ENCODE assay signal across 16 mouse cellular contexts in genomic region chr10:128153978-128154377, GRCm38 (mm10). TPM values are rescaled to one million over a fixed set of nuclear protein-coding genes. Genes with fewer than 3 reads are reported as not detected.
DNase-seq lines count a peak whose midpoint lies in the region; ATAC-seq and TF ChIP-seq lines count a peak whose summit lies in the region.
"Had no signal": no experiment of that assay in that cellular context is flagged by ENCODE, and none has a peak within 500 bp of the region (broad histone marks: within the 10 kb centered on the region; RNA-seq: fewer than 3 reads in every experiment).

No protein-coding gene starts in this region.

- H3K27ac ChIP-seq in heart, embryonic 13.5 days (replicated peaks): peak overlapping the region; percentile 43; the same call in 1 of the 2 replicates
- no peak overlapping the region for H3K27ac ChIP-seq in heart, adult 2 months
- H3K27ac ChIP-seq in kidney, embryonic 15.5 days: 0 out of 2 replicates have a peak overlapping the region, but pooled peaks have one; percentile 6
- no peak overlapping the region for H3K27ac ChIP-seq in kidney, embryonic 14.5 days (ENCODE audit: low read depth, low read length)
- peak overlapping the region; percentile 18; the same call in 1 of the 2 replicates for H3K27ac ChIP-seq in stomach, postnatal 0 days (replicated peaks)
- H3K27ac ChIP-seq: forebrain, embryonic 15.5 days; hindbrain, embryonic 13.5 days; hindbrain, postnatal 0 days had no signal

- no peak overlapping the region for H3K4me3 ChIP-seq in heart, embryonic 13.5 days
- no peak overlapping the region for H3K4me3 ChIP-seq in heart, adult 2 months
- no peak overlapping the region for H3K4me3 ChIP-seq in kidney, embryonic 15.5 days (replicated peaks)
- no peak overlapping the region for H3K4me3 ChIP-seq in kidney, embryonic 14.5 days (ENCODE audit: low read length)
- H3K4me3 ChIP-seq in stomach, postnatal 0 days (ENCODE audit: low read depth, low read length): no peak overlapping the region
- H3K4me3 ChIP-seq: forebrain, embryonic 15.5 days; hindbrain, embryonic 13.5 days had no signal

- H3K79me2 ChIP-seq in heart, adult 2 months (replicated peaks; ENCODE audit: control insufficient read depth, insufficient read depth, low read length): peaks cover 4% of the 10 kb centered on the region; the same call in 1 of the 2 replicates

- H3K4me1 ChIP-seq in heart, embryonic 13.5 days: peaks cover 48% of the 10 kb centered on the region
- H3K4me1 ChIP-seq in heart, adult 2 months (ENCODE audit: control insufficient read depth, insufficient read depth, low read length): peaks cover 6% of the 10 kb centered on the region
- H3K4me1 ChIP-seq in kidney, embryonic 15.5 days: peaks cover 21% of the 10 kb centered on the region
- peaks cover 4% of the 10 kb centered on the region; the same call in 1 of the 2 replicates for H3K4me1 ChIP-seq in kidney, embryonic 14.5 days (ENCODE audit: control insufficient read depth, insufficient read depth, low read length)
- H3K4me1 ChIP-seq in stomach, postnatal 0 days (replicated peaks; ENCODE audit: control insufficient read depth, insufficient read depth): peaks cover 3% of the 10 kb centered on the region; the same call in 1 of the 2 replicates
- H3K4me1 ChIP-seq: forebrain, embryonic 15.5 days had no signal

- H3K36me3 ChIP-seq in heart, embryonic 13.5 days: peaks cover 12% of the 10 kb centered on the region; the same call in 1 of the 2 replicates
- peaks cover 10% of the 10 kb centered on the region for H3K36me3 ChIP-seq in heart, adult 2 months (ENCODE audit: control insufficient read depth, insufficient read depth, low read length)
- peaks cover 15% of the 10 kb centered on the region for H3K36me3 ChIP-seq in kidney, embryonic 15.5 days
- peaks cover 10% of the 10 kb centered on the region for H3K36me3 ChIP-seq in kidney, embryonic 14.5 days (ENCODE audit: control insufficient read depth, insufficient read depth, low read length)
- H3K36me3 ChIP-seq in stomach, postnatal 0 days (ENCODE audit: control insufficient read depth, insufficient read depth, low read length): no peaks in the 10 kb centered on the region
- H3K36me3 ChIP-seq: forebrain, embryonic 15.5 days; hindbrain, embryonic 13.5 days had no signal

- TF ChIP-seq CTCF in heart, adult 2 months (IDR thresholded peaks at IDR 0.05): no peak
- TF ChIP-seq CTCF in stomach, postnatal 0 days (IDR thresholded peaks at IDR 0.05; ENCODE audit: low read depth): no peak

- no peak for ATAC-seq in heart, embryonic 13.5 days (ENCODE audit: extremely low read depth, insufficient number of reproducible peaks, low FRiP score, low TSS enrichment)
- no peak for ATAC-seq in kidney, embryonic 15.5 days (replicated peaks; ENCODE audit: low FRiP score)
- ATAC-seq in kidney, embryonic 14.5 days (ENCODE audit: low FRiP score, low TSS enrichment): no peak
- ATAC-seq in stomach, postnatal 0 days (ENCODE audit: low FRiP score, low TSS enrichment): no peak
- ATAC-seq in megakaryocyte progenitor cell, adult 5-6 weeks (replicated peaks; ENCODE audit: poor library complexity): no peak
- ATAC-seq: forebrain, embryonic 15.5 days; hindbrain, postnatal 0 days had no signal

- 60% methylated on average over 3 of the region's 3 CpGs for WGBS in heart, embryonic 13.5 days
- 48% methylated on average over 3 of the region's 3 CpGs for WGBS in heart, adult 2 months
- 71% methylated on average over 3 of the region's 3 CpGs for WGBS in kidney, embryonic 15.5 days
- 86% methylated on average over 3 of the region's 3 CpGs for WGBS in kidney, embryonic 14.5 days
- 52% methylated on average over 3 of the region's 3 CpGs for WGBS in stomach, postnatal 0 days

- no peak for TF ChIP-seq EP300 in heart, adult 2 months (IDR thresholded peaks at IDR 0.05; ENCODE audit: insufficient read depth, low read depth, low read length)
- TF ChIP-seq EP300 in stomach, postnatal 0 days (optimal IDR thresholded peaks at IDR 0.05): no peak

- no peaks in the 10 kb centered on the region for H3K27me3 ChIP-seq in heart, embryonic 13.5 days (replicated peaks)
- no peaks in the 10 kb centered on the region for H3K27me3 ChIP-seq in heart, adult 2 months (ENCODE audit: control insufficient read depth, insufficient read depth, low read length)
- no peaks in the 10 kb centered on the region for H3K27me3 ChIP-seq in kidney, embryonic 15.5 days
- H3K27me3 ChIP-seq in kidney, embryonic 14.5 days (ENCODE audit: control insufficient read depth, insufficient read depth, low read length): no peaks in the 10 kb centered on the region
- no peaks in the 10 kb centered on the region for H3K27me3 ChIP-seq in stomach, postnatal 0 days (ENCODE audit: control insufficient read depth, insufficient read depth, low read length)
- H3K27me3 ChIP-seq: forebrain, embryonic 15.5 days; hindbrain, embryonic 13.5 days had no signal

- H3K9ac ChIP-seq in heart, embryonic 13.5 days: peak overlapping the region; percentile 13; the same call in 1 of the 2 replicates
- H3K9ac ChIP-seq in heart, adult 2 months (ENCODE audit: low read depth, low read length): no peak overlapping the region
- no peak overlapping the region for H3K9ac ChIP-seq in kidney, embryonic 15.5 days
- H3K9ac ChIP-seq in kidney, embryonic 14.5 days (ENCODE audit: low read depth, low read length): no peak overlapping the region
- no peak overlapping the region for H3K9ac ChIP-seq in stomach, postnatal 0 days (ENCODE audit: low read length)
- H3K9ac ChIP-seq: forebrain, embryonic 15.5 days; hindbrain, embryonic 13.5 days had no signal

- no peak for DNase-seq in heart, adult 2 months
- peak; percentile 17 for DNase-seq in 416B (ENCODE audit: low read depth)
- peak; percentile 45 for DNase-seq in stomach, postnatal 0 days (ENCODE audit: low spot score)
- DNase-seq: adrenal gland, postnatal 14 days; cerebellum, adult 2 months; cerebellum, postnatal 10 days; gastrocnemius, postnatal 36 days; heart, adult 11 months had no signal

- TF ChIP-seq POLR2A in heart, adult 2 months (IDR thresholded peaks at IDR 0.05; ENCODE audit: insufficient read depth, low read depth, low read length): no peak

- H3K4me2 ChIP-seq in heart, embryonic 13.5 days: no peak overlapping the region
- H3K4me2 ChIP-seq in kidney, embryonic 15.5 days: no peak overlapping the region
- no peak overlapping the region for H3K4me2 ChIP-seq in kidney, embryonic 14.5 days (replicated peaks; ENCODE audit: low read depth, low read length)
- no peak overlapping the region for H3K4me2 ChIP-seq in stomach, postnatal 0 days (replicated peaks; ENCODE audit: low read depth)
- H3K4me2 ChIP-seq: forebrain, embryonic 15.5 days; heart, embryonic 11.5 days; hindbrain, embryonic 13.5 days had no signal

- intact Hi-C loops in heart, adult 2 months (cut with DNase I): loop anchor here (2.0 kb wide), 1 partner anchor 15 kb away; no protein-coding TSS in a partner anchor

- H3K9me3 ChIP-seq in heart, embryonic 13.5 days: no peaks in the 10 kb centered on the region
- no peaks in the 10 kb centered on the region for H3K9me3 ChIP-seq in kidney, embryonic 15.5 days (replicated peaks)
- H3K9me3 ChIP-seq in kidney, embryonic 14.5 days (ENCODE audit: control insufficient read depth, low read length): no peaks in the 10 kb centered on the region
- H3K9me3 ChIP-seq in stomach, postnatal 0 days (ENCODE audit: control insufficient read depth, low read length): no peaks in the 10 kb centered on the region
- H3K9me3 ChIP-seq: forebrain, embryonic 15.5 days; hindbrain, embryonic 13.5 days had no signal

RNA-seq across cellular contexts. Expression of gene Rbms2, which starts 26.1 kb away (rescaled TPM):
- polyA plus RNA-seq in heart, embryonic 13.5 days (2015; fragmentation: Nextera tagmentation; extraction: Ambion mirVana): 35.4 and 37.3 TPM in 2 replicates
- total RNA-seq in heart, adult 2 months (2021): 10 to 100 TPM; 91.9 to 94.7 TPM
- 98.4 and 108 TPM in 2 replicates for polyA plus RNA-seq in heart, adult 2 months (2012; rRNA removed)
- 40.6 and 42.8 TPM in 2 replicates for polyA plus RNA-seq in kidney, embryonic 15.5 days (2015; fragmentation: Nextera tagmentation; extraction: Ambion mirVana)
- 35.6 and 36.0 TPM in 2 replicates for polyA plus RNA-seq in kidney, embryonic 14.5 days (2014; fragmentation: Nextera tagmentation; extraction: Ambion mirVana)
- 15.5 and 17.0 TPM in 2 replicates for polyA plus RNA-seq in stomach, postnatal 0 days (2015; fragmentation: Nextera tagmentation; extraction: Ambion mirVana)
- 9.3 and 13.7 TPM in 2 replicates for total RNA-seq in megakaryocyte progenitor cell, adult 5-6 weeks (2015)
- 2.5 and 7.2 TPM in 2 replicates for total RNA-seq in megakaryocyte progenitor cell, adult 5-6 weeks (2017)

RNA-seq across cellular contexts. Expression of gene Gls2, which starts 40.3 kb away (rescaled TPM):
- 0.53 and 0.96 TPM in 2 replicates for polyA plus RNA-seq in heart, embryonic 13.5 days (2015; fragmentation: Nextera tagmentation; extraction: Ambion mirVana)
- under 1 TPM; 0.75 to 0.78 TPM for total RNA-seq in heart, adult 2 months (2021)
- 1.00 and 1.4 TPM in 2 replicates for polyA plus RNA-seq in heart, adult 2 months (2012; rRNA removed)
- 1.4 and 1.8 TPM in 2 replicates for polyA plus RNA-seq in kidney, embryonic 15.5 days (2015; fragmentation: Nextera tagmentation; extraction: Ambion mirVana)
- polyA plus RNA-seq in kidney, embryonic 14.5 days (2014; fragmentation: Nextera tagmentation; extraction: Ambion mirVana): 0.89 and 1.1 TPM in 2 replicates
- 0.53 and 0.64 TPM in 2 replicates for polyA plus RNA-seq in stomach, postnatal 0 days (2015; fragmentation: Nextera tagmentation; extraction: Ambion mirVana)
- 1.2 and 1.4 TPM in 2 replicates for total RNA-seq in megakaryocyte progenitor cell, adult 5-6 weeks (2015)
- 0.67 and 3.6 TPM in 2 replicates for total RNA-seq in megakaryocyte progenitor cell, adult 5-6 weeks (2017)

RNA-seq across cellular contexts. Expression of gene Spryd4, which starts 57.6 kb away (rescaled TPM):
- 40.7 and 40.8 TPM in 2 replicates for polyA plus RNA-seq in heart, embryonic 13.5 days (2015; fragmentation: Nextera tagmentation; extraction: Ambion mirVana)
- total RNA-seq in heart, adult 2 months (2021): 10 to 100 TPM; 35.0 to 37.5 TPM
- polyA plus RNA-seq in heart, adult 2 months (2012; rRNA removed): 32.1 and 48.4 TPM in 2 replicates
- polyA plus RNA-seq in kidney, embryonic 15.5 days (2015; fragmentation: Nextera tagmentation; extraction: Ambion mirVana): 32.8 and 34.3 TPM in 2 replicates
- 31.1 and 34.8 TPM in 2 replicates for polyA plus RNA-seq in kidney, embryonic 14.5 days (2014; fragmentation: Nextera tagmentation; extraction: Ambion mirVana)
- 25.6 and 26.1 TPM in 2 replicates for polyA plus RNA-seq in stomach, postnatal 0 days (2015; fragmentation: Nextera tagmentation; extraction: Ambion mirVana)
- total RNA-seq in megakaryocyte progenitor cell, adult 5-6 weeks (2015): 16.1 and 20.4 TPM in 2 replicates
- 15.6 and 20.0 TPM in 2 replicates for total RNA-seq in megakaryocyte progenitor cell, adult 5-6 weeks (2017)

Comparison
In these comparisons a context has a peak if more than half of its experiments do, and no peak if none do; other contexts are left out.
1. H3K27ac ChIP-seq: peak in heart, embryonic 13.5 days (single experiment), kidney, embryonic 15.5 days (single experiment) and stomach, postnatal 0 days (single experiment); none in heart, adult 2 months (single experiment) and kidney, embryonic 14.5 days (single experiment).
2. DNase-seq: peak in 416B (single experiment) and stomach, postnatal 0 days (single experiment); none in heart, adult 2 months (0 of 2).